Mouse (Mus musculus) liver, adult 2 months (tissue): ENCODE results near the gene Hps3. TPM values are rescaled to one million over a fixed set of nuclear protein-coding genes. Genes with fewer than 3 reads are reported as not detected.

Experiments used
- DNase-seq: peaks from one replicate; pipeline ENCODE4 v3.0.0-alpha.2; 2011; ENCODE audit warnings: low read depth, low spot score; ENCODE audit errors: extremely low read depth
- H3K27ac ChIP-seq: fragments of 200-500 bp; replicated peaks from 2 replicates; pipeline ENCODE4 v1.5.1; 2012; ENCODE audit warnings: low read depth, mild to moderate bottlenecking, control low read depth, inconsistent platforms, low read length; ENCODE audit not compliant: insufficient read depth
- H3K27me3 ChIP-seq: fragments of 200-500 bp; 2 replicates; pipeline ENCODE4 v1.6.1; 2012; ENCODE audit warnings: mild to moderate bottlenecking, moderate library complexity, low read length, inconsistent platforms; ENCODE audit not compliant: control insufficient read depth, insufficient read depth
- H3K36me3 ChIP-seq: fragments of 200-500 bp; 2 replicates; pipeline ENCODE4 v1.6.1; 2012; ENCODE audit warnings: low read length, inconsistent platforms; ENCODE audit not compliant: control insufficient read depth, insufficient read depth
- H3K4me1 ChIP-seq: fragments of 200-500 bp; 2 replicates; pipeline ENCODE4 v1.6.1; 2011; ENCODE audit warnings: low read length; ENCODE audit not compliant: control insufficient read depth, insufficient read depth
- H3K4me3 ChIP-seq: fragments of 200-500 bp; 2 replicates; pipeline ENCODE4 v1.5.1; 2011; ENCODE audit warnings: low read depth, mild to moderate bottlenecking, control low read depth, low read length, moderate library complexity; ENCODE audit not compliant: insufficient read depth
- H3K79me2 ChIP-seq: fragments of 200-500 bp; 2 replicates; pipeline ENCODE4 v1.6.1; 2012; ENCODE audit warnings: inconsistent platforms, mild to moderate bottlenecking, low read length, moderate library complexity; ENCODE audit not compliant: control insufficient read depth, insufficient read depth
- H3K9ac ChIP-seq: fragments of 200-500 bp; 2 replicates; pipeline ENCODE4 v1.6.1; 2012; ENCODE audit warnings: low read depth, mild to moderate bottlenecking, control low read depth, inconsistent platforms, low read length
- CTCF ChIP-seq: fragments of 200-500 bp; IDR thresholded peaks from 2 replicates; pipeline ENCODE4 v1.5.1; 2011; ENCODE audit warnings: low read depth, low read length, control low read depth
- POLR2A ChIP-seq: fragments of 200-500 bp; IDR thresholded peaks from 2 replicates; pipeline ENCODE4 v1.6.1; 2011; ENCODE audit warnings: low read length, control low read depth; ENCODE audit not compliant: insufficient read depth; ENCODE audit errors: extremely low read depth
- WGBS: fragments of 180-500 bp; shearing (Covaris S2); methylation state at CpG from one replicate; pipeline ENCODE4 v1.1.7; 2018; 5-methylcytosine and 5-hydroxymethylcytosine counted together
- polyA plus RNA-seq: library from polyadenylated mRNA; depleted of rRNA; stranded (reverse); fragments of >200 nt; gene quantifications from 2 replicates; pipeline ENCODE4 v1.2.3, GENCODE M21; 2012
- total RNA-seq: library from RNA; depleted of rRNA; stranded (reverse); fragments of >200 nt; gene quantifications from 2 replicates; pipeline ENCODE4 v1.2.3, GENCODE M21; 2014

Gene Hps3
- total and polyA plus RNA-seq, 2 experiments = 8.6 to 11.7 TPM

GRCm38 (mm10) chr3:19981156-19981555 lies 54.0 kb downstream of the Hps3 start:
- WGBS = 91% methylated on average over 2 of the region's 2 CpGs
- Histone ChIP-seq H3K9ac (no peak overlapping the region), H3K27me3 (no peaks in the 10 kb centered on the region), H3K79me2 (no peaks in the 10 kb centered on the region), H3K36me3 (peaks cover 78% of the 10 kb centered on the region), H3K4me1 (peaks cover 15% of the 10 kb centered on the region; the same call in 1 of the 2 replicates), H3K27ac (no peak overlapping the region), H3K4me3 (no peak overlapping the region)
- TF ChIP-seq POLR2A (no peak), CTCF (no peak)
- no peak for DNase-seq

- DNase-seq = peak; percentile 94
- no peak overlapping the region for H3K4me3 ChIP-seq
- no peak for TF ChIP-seq CTCF
- no peaks in the 10 kb centered on the region for H3K79me2 ChIP-seq
- H3K9ac ChIP-seq = no peak overlapping the region
- WGBS = 14% methylated on average over 4 of the region's 4 CpGs
- no peaks in the 10 kb centered on the region for H3K27me3 ChIP-seq
- peaks cover 20% of the 10 kb centered on the region for H3K4me1 ChIP-seq
- H3K27ac ChIP-seq = peak overlapping the region; percentile 32; the same call in 1 of the 2 replicates
- H3K36me3 ChIP-seq = peaks cover 77% of the 10 kb centered on the region
Measured at GRCm38 (mm10) chr3:19978474-19978873, 56.6 kb downstream of the Hps3 start.

GRCm38 (mm10) chr3:19966072-19966471 lies 69.0 kb downstream of the Hps3 start:
- 79% methylated on average over 4 of the region's 4 CpGs for WGBS
- no peak for DNase-seq

GRCm38 (mm10) chr3:19965239-19965638 lies 69.9 kb downstream of the Hps3 start:
- peaks cover 20% of the 10 kb centered on the region; the same call in 1 of the 2 replicates for H3K4me1 ChIP-seq
- no peak overlapping the region for H3K9ac ChIP-seq
- H3K27ac ChIP-seq = peak overlapping the region; percentile 51
- no peak overlapping the region for H3K4me3 ChIP-seq
- H3K79me2 ChIP-seq = peaks cover 10% of the 10 kb centered on the region; the same call in 1 of the 2 replicates
- peak; percentile 92 for DNase-seq
- TF ChIP-seq CTCF = no peak
- no peak for TF ChIP-seq POLR2A
- peaks cover 37% of the 10 kb centered on the region for H3K36me3 ChIP-seq
- H3K27me3 ChIP-seq = no peaks in the 10 kb centered on the region
- WGBS = 29% methylated on average over 5 of the region's 5 CpGs

More at GRCm38 (mm10) chr3:19966072-19966471, 69.0 kb downstream of the Hps3 start:
- Histone ChIP-seq H3K9ac (no peak overlapping the region), H3K79me2 (peaks cover 5% of the 10 kb centered on the region; the same call in 1 of the 2 replicates), H3K27ac (no peak overlapping the region), H3K4me1 (peaks cover 20% of the 10 kb centered on the region; the same call in 1 of the 2 replicates), H3K27me3 (no peaks in the 10 kb centered on the region), H3K4me3 (no peak overlapping the region), H3K36me3 (peaks cover 43% of the 10 kb centered on the region)
- TF ChIP-seq CTCF (no peak), POLR2A (no peak)

GRCm38 (mm10) chr3:19964625-19965188 lies 70.4 kb downstream of the Hps3 start:
- H3K4me3 ChIP-seq = no peak overlapping the region
- peak overlapping the region; percentile 44; the same call in 1 of the 2 replicates for H3K9ac ChIP-seq
- peaks cover 22% of the 10 kb centered on the region; the same call in 1 of the 2 replicates for H3K4me1 ChIP-seq
- WGBS = 36% methylated on average over 2 of the region's 2 CpGs
- peak; percentile 42 for DNase-seq
- H3K27me3 ChIP-seq = no peaks in the 10 kb centered on the region
- peaks cover 12% of the 10 kb centered on the region; the same call in 1 of the 2 replicates for H3K79me2 ChIP-seq
- TF ChIP-seq POLR2A = no peak
- TF ChIP-seq CTCF = no peak
- peaks cover 37% of the 10 kb centered on the region for H3K36me3 ChIP-seq
- H3K27ac ChIP-seq = peak overlapping the region; percentile 51
